Mouse (Mus musculus): ENCODE data around the gene Gm36864.

DNA sequence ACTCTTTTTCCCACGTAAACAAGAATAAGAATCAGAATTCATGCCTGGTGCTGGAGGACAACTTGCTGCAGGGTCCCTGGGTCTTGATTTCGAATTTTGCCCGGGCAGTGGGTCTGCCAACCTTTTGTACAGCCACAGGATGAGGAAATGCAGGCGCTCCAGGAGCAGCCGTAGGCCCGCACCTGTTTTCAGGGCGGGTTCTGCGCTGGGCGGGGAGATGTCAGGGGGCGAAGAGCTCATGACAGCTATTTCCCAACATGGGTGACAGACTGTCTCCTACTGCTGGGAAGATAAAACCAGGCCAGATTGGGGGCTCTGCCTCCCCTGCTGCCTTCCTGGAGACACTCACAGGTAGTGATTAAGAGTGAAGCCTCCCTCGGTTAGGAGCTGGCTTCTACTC lies 38.1 kb downstream of the Gm36864 start:
- TF ChIP-seq MYOD1 (IDR thresholded peaks at IDR 0.05; ENCODE audit: control insufficient read depth in 1 of 3, insufficient read length in 2 of 3, low read depth in 2 of 3), result no peak
- no peak for TF ChIP-seq TCF12 (IDR thresholded peaks at IDR 0.05; ENCODE audit: insufficient read depth, poor library complexity, severe bottlenecking)
- TF ChIP-seq USF1 (IDR thresholded peaks at IDR 0.05; ENCODE audit: low read depth), result no peak

Measured in myocyte (in vitro differentiated cells).